Mouse (Mus musculus) kidney, embryonic 14.5 days (tissue): Measurements from ENCODE around the gene Bscl2. TPM values are rescaled to one million over a fixed set of nuclear protein-coding genes. Genes with fewer than 3 reads are reported as not detected.
"Not testable (repeated sequence)": the region's sequence is repeated elsewhere in the genome, so short reads cannot be mapped to it uniquely, and the experiment has no call there.

ENCODE experiments used
- ATAC-seq: fragments of 200-750 bp; cut with Nextera tagmentation; 2 replicates; pipeline ENCODE4 v1.8.0; 2017; ENCODE audit warnings: moderate number of reproducible peaks, mild to moderate bottlenecking, moderate TSS enrichment, moderate library complexity; ENCODE audit not compliant: low FRiP score, low TSS enrichment
- H3K27ac ChIP-seq: fragments of 300-500 bp; sonication (generic); 2 replicates; pipeline ENCODE4 v1.5.1; 2014; ENCODE audit warnings: low read depth, mild to moderate bottlenecking, low read length, moderate library complexity, mixed read lengths
- H3K27me3 ChIP-seq: fragments of 300-500 bp; sonication (generic); 2 replicates; pipeline ENCODE4 v1.6.1; 2014; ENCODE audit warnings: mild to moderate bottlenecking, low read length; ENCODE audit not compliant: control insufficient read depth, insufficient read depth
- H3K36me3 ChIP-seq: fragments of 300-500 bp; sonication (generic); 2 replicates; pipeline ENCODE4 v1.6.1; 2014; ENCODE audit warnings: low read length, mixed read lengths; ENCODE audit not compliant: control insufficient read depth, insufficient read depth
- H3K4me1 ChIP-seq: fragments of 300-500 bp; sonication (generic); 2 replicates; pipeline ENCODE4 v1.6.1; 2014; ENCODE audit warnings: low read length, mixed read lengths; ENCODE audit not compliant: control insufficient read depth, insufficient read depth
- H3K4me2 ChIP-seq: fragments of 300-500 bp; sonication (generic); replicated peaks from 2 replicates; pipeline ENCODE4 v1.6.1; 2014; ENCODE audit warnings: low read depth, mild to moderate bottlenecking, low read length
- H3K4me3 ChIP-seq: fragments of 300-500 bp; sonication (generic); 2 replicates; pipeline ENCODE4 v1.5.1; 2014; ENCODE audit warnings: mild to moderate bottlenecking, low read length
- H3K9ac ChIP-seq: fragments of 300-500 bp; sonication (generic); 2 replicates; pipeline ENCODE4 v1.6.1; 2014; ENCODE audit warnings: low read depth, mild to moderate bottlenecking, low read length, moderate library complexity
- H3K9me3 ChIP-seq: fragments of 300-500 bp; sonication (generic); 2 replicates; pipeline ENCODE4 v1.6.1; 2016; ENCODE audit warnings: low read length; ENCODE audit not compliant: control insufficient read depth
- WGBS: fragments of 180-500 bp; shearing (Covaris S2); extraction: QIAGEN DNeasy Blood & Tissue Kit; methylation state at CpG from one replicate; pipeline ENCODE4 v1.1.7; 2014; 5-methylcytosine and 5-hydroxymethylcytosine counted together
- polyA plus RNA-seq: library from polyadenylated mRNA; unstranded; fragments of >200 nt; fragmentation: Nextera tagmentation; extraction: Ambion mirVana; gene quantifications from 2 replicates; pipeline ENCODE4 v1.2.1, GENCODE M21; 2014

The Bscl2 gene
- polyA plus RNA-seq, 1 experiment from 2014 or later = 42.2 TPM

GRCm38 (mm10) chr19:8821146-8821545 lies 16.1 kb upstream of the Bscl2 start:
- H3K4me2 ChIP-seq = peak overlapping the region; percentile 76
- peak overlapping the region; percentile 100 for H3K4me3 ChIP-seq
- WGBS = 0% methylated on average over 7 of the region's 7 CpGs
- H3K27me3 ChIP-seq = no peaks in the 10 kb centered on the region
- H3K9ac ChIP-seq = peak overlapping the region; percentile 99
- peaks cover 45% of the 10 kb centered on the region for H3K36me3 ChIP-seq
- peak overlapping the region; percentile 100; the same call in 1 of the 2 replicates for H3K27ac ChIP-seq
- peaks cover 32% of the 10 kb centered on the region for H3K4me1 ChIP-seq
- no peak for ATAC-seq
- no peaks in the 10 kb centered on the region for H3K9me3 ChIP-seq

GRCm38 (mm10) chr19:8822696-8823095 lies 14.6 kb upstream of the Bscl2 start:
- H3K4me2 ChIP-seq = peak overlapping the region; percentile 76
- H3K27ac ChIP-seq = no peak overlapping the region
- H3K4me3 ChIP-seq = peak overlapping the region; percentile 100
- 78% methylated on average over 8 of the region's 8 CpGs for WGBS
- H3K4me1 ChIP-seq = peaks cover 19% of the 10 kb centered on the region
- ATAC-seq = no peak
- H3K36me3 ChIP-seq = peaks cover 51% of the 10 kb centered on the region
- H3K27me3 ChIP-seq = no peaks in the 10 kb centered on the region
- H3K9ac ChIP-seq = peak overlapping the region; percentile 19; the same call in 1 of the 2 replicates
- no peaks in the 10 kb centered on the region for H3K9me3 ChIP-seq

- WGBS = 92% methylated on average over 8 of the region's 8 CpGs
- no peaks in the 10 kb centered on the region for H3K27me3 ChIP-seq
- H3K9me3 ChIP-seq = no peaks in the 10 kb centered on the region
- no peak within 1 kb of the TSS for H3K27ac ChIP-seq
- peaks cover 99% of the 10 kb centered on the region for H3K36me3 ChIP-seq
- no peak for ATAC-seq
- no peaks in the 10 kb centered on the region for H3K4me1 ChIP-seq
- H3K9ac ChIP-seq = no peak within 1 kb of the TSS
- no peak within 1 kb of the TSS for H3K4me3 ChIP-seq
- no peak within 1 kb of the TSS for H3K4me2 ChIP-seq
These were observed 7.6 kb upstream of the Bscl2 start, which contains the start of gene AC129217.1 for GRCm38 (mm10) chr19:8829660-8830059. Gene AC129217.1 (plus strand): TSS chr19:8829773.

GRCm38 (mm10) chr19:8830664-8831063 lies 6.6 kb upstream of the Bscl2 start:
- no peaks in the 10 kb centered on the region for H3K4me1 ChIP-seq
- no peak for ATAC-seq
- 92% methylated on average over 8 of the region's 8 CpGs for WGBS

GRCm38 (mm10) chr19:8831262-8831661 lies 6.0 kb upstream of the Bscl2 start:
- WGBS = 86% methylated on average over 11 of the region's 11 CpGs
- H3K27me3 ChIP-seq = no peaks in the 10 kb centered on the region
- no peak for ATAC-seq

More at GRCm38 (mm10) chr19:8830664-8831063, 6.6 kb upstream of the Bscl2 start:
- Histone ChIP-seq H3K27ac (no peak overlapping the region), H3K27me3 (no peaks in the 10 kb centered on the region), H3K36me3 (peaks cover 100% of the 10 kb centered on the region), H3K9ac (no peak overlapping the region), H3K9me3 (no peaks in the 10 kb centered on the region), H3K4me2 (no peak overlapping the region), H3K4me3 (no peak overlapping the region)

GRCm38 (mm10) chr19:8832971-8833370 lies 4.3 kb upstream of the Bscl2 start:
- no peak for ATAC-seq
- Histone ChIP-seq H3K27me3 (no peaks in the 10 kb centered on the region), H3K9ac (no peak overlapping the region), H3K27ac (no peak overlapping the region), H3K4me1 (0 out of 2 replicates have a peak, but pooled peaks cover under 1% of the 10 kb centered on the region), H3K4me2 (no peak overlapping the region), H3K4me3 (no peak overlapping the region), H3K36me3 (peaks cover 79% of the 10 kb centered on the region), H3K9me3 (no peaks in the 10 kb centered on the region)
- 92% methylated on average over 4 of the region's 4 CpGs for WGBS

More at GRCm38 (mm10) chr19:8831262-8831661, 6.0 kb upstream of the Bscl2 start:
- H3K36me3 ChIP-seq = peaks cover 96% of the 10 kb centered on the region
- no peak overlapping the region for H3K27ac ChIP-seq
- H3K4me1 ChIP-seq = no peaks in the 10 kb centered on the region
- H3K4me2 ChIP-seq = no peak overlapping the region
- H3K9me3 ChIP-seq = no peaks in the 10 kb centered on the region
- H3K9ac ChIP-seq = no peak overlapping the region
- no peak overlapping the region for H3K4me3 ChIP-seq

GRCm38 (mm10) chr19:8836327-8836726 lies 940 bp upstream of the Bscl2 start:
- Histone ChIP-seq H3K36me3 (peaks cover 46% of the 10 kb centered on the region), H3K4me1 (peaks cover 25% of the 10 kb centered on the region; the same call in 1 of the 2 replicates)
- not testable (repeated sequence) for H3K27ac ChIP-seq, H3K4me3 ChIP-seq, H3K27me3 ChIP-seq, H3K4me2 ChIP-seq, ATAC-seq, H3K9ac ChIP-seq, H3K9me3 ChIP-seq
- WGBS = 98% methylated on average over 10 of the region's 10 CpGs

GRCm38 (mm10) chr19:8838041-8838730 lies 919 bp downstream of the Bscl2 start:
- 21% methylated on average over 15 of the region's 15 CpGs for WGBS

More at GRCm38 (mm10) chr19:8838041-8838730, 919 bp downstream of the Bscl2 start:
- H3K27me3 ChIP-seq = no peaks in the 10 kb centered on the region
- peaks cover 38% of the 10 kb centered on the region for H3K36me3 ChIP-seq
- H3K27ac ChIP-seq = peak overlapping the region; percentile 98
- H3K4me2 ChIP-seq = peak overlapping the region; percentile 77
- H3K9ac ChIP-seq = peak overlapping the region; percentile 78
- peaks cover 25% of the 10 kb centered on the region; the same call in 1 of the 2 replicates for H3K4me1 ChIP-seq
- peak overlapping the region; percentile 54 for H3K4me3 ChIP-seq
- peak; percentile 33 for ATAC-seq
- no peaks in the 10 kb centered on the region for H3K9me3 ChIP-seq
